Mouse (Mus musculus): ENCODE data around the gene Sco1. TPM values are rescaled to one million over a fixed set of nuclear protein-coding genes. Genes with fewer than 3 reads are reported as not detected.
A peak's percentile ranks its signal among the peaks of the same experiment; 100 is the strongest.
"Not testable (repeated sequence)": the region's sequence is repeated elsewhere in the genome, so short reads cannot be mapped to it uniquely, and the experiment has no call there.

The Sco1 gene
- total and polyA plus RNA-seq, 3 experiments: 3.5 to 23.2 (median 13.5) TPM

- TF ChIP-seq GATA2 (IDR thresholded peaks at IDR 0.05; ENCODE audit: borderline replicate concordance, low read depth, low read length) (no peak), CTCF (IDR thresholded peaks at IDR 0.05; ENCODE audit: low read depth, low read length) (0 out of 2 replicates have a peak, but pooled peaks have one; percentile 24), POLR2AphosphoS5 (IDR thresholded peaks at IDR 0.05; ENCODE audit: insufficient replicate concordance, low read depth, low read length) (no peak), TAL1 (conservative IDR thresholded peaks at IDR 0.05; ENCODE audit: low read depth, low read length) (no peak)
- Histone ChIP-seq H3K4me1 (ENCODE audit: insufficient read depth, low read depth, low read length) (peaks cover 6% of the 10 kb centered on the region; the same call in 1 of the 2 replicates), H3K36me3 (replicated peaks) (no peaks in the 10 kb centered on the region), H3K27me3 (ENCODE audit: insufficient read depth, low read length) (no peaks in the 10 kb centered on the region; the same call in 1 of the 2 replicates), H3K4me3 (ENCODE audit: low read depth, low read length) (no peak overlapping the region), H3K9me3 (replicated peaks) (no peaks in the 10 kb centered on the region)
- DNase-seq (ENCODE audit: low spot score) (peak; percentile 62), ATAC-seq (ENCODE audit: extremely low read depth, insufficient number of reproducible peaks, low FRiP score, poor library complexity, severe bottlenecking) (peak; percentile 72; the same call in 1 of the 2 replicates)
Observed at GRCm38 (mm10) chr11:67085489-67085888, 33.0 kb downstream of the Sco1 start.

GRCm38 (mm10) chr11:67086467-67087164 is 34.1 kb downstream of the Sco1 start:
- ATAC-seq (ENCODE audit: extremely low read depth, insufficient number of reproducible peaks, low FRiP score, poor library complexity, severe bottlenecking): no peak
- Histone ChIP-seq H3K27me3 (ENCODE audit: insufficient read depth, low read length) (no peaks in the 10 kb centered on the region; the same call in 1 of the 2 replicates), H3K4me1 (ENCODE audit: insufficient read depth, low read depth, low read length) (no peaks in the 10 kb centered on the region), H3K36me3 (replicated peaks) (no peaks in the 10 kb centered on the region), H3K9me3 (replicated peaks) (no peaks in the 10 kb centered on the region), H3K4me3 (ENCODE audit: low read depth, low read length) (no peak overlapping the region)
- TF ChIP-seq GATA1 (IDR thresholded peaks at IDR 0.05; ENCODE audit: borderline replicate concordance, low read length): no peak
- TF ChIP-seq TAL1 (conservative IDR thresholded peaks at IDR 0.05; ENCODE audit: low read depth, low read length): no peak
- no peak for TF ChIP-seq POLR2AphosphoS5 (IDR thresholded peaks at IDR 0.05; ENCODE audit: insufficient replicate concordance, low read depth, low read length)
- no peak for DNase-seq (ENCODE audit: low spot score)

GRCm38 (mm10) chr11:67087225-67087624 is 34.8 kb downstream of the Sco1 start:
- H3K4me3 ChIP-seq (ENCODE audit: low read depth, low read length): no peak overlapping the region
- no peaks in the 10 kb centered on the region for H3K4me1 ChIP-seq (ENCODE audit: insufficient read depth, low read depth, low read length)
- H3K27me3 ChIP-seq (ENCODE audit: insufficient read depth, low read length): no peaks in the 10 kb centered on the region; the same call in 1 of the 2 replicates
- ATAC-seq (ENCODE audit: extremely low read depth, insufficient number of reproducible peaks, low FRiP score, poor library complexity, severe bottlenecking): no peak
- no peak for DNase-seq (ENCODE audit: low spot score)
- TF ChIP-seq TAL1 (conservative IDR thresholded peaks at IDR 0.05; ENCODE audit: low read depth, low read length): no peak
- TF ChIP-seq GATA1 (IDR thresholded peaks at IDR 0.05; ENCODE audit: borderline replicate concordance, low read length): no peak
- no peak for TF ChIP-seq POLR2AphosphoS5 (IDR thresholded peaks at IDR 0.05; ENCODE audit: insufficient replicate concordance, low read depth, low read length)
- no peak for TF ChIP-seq CTCF (IDR thresholded peaks at IDR 0.05; ENCODE audit: low read depth, low read length)
- no peak for TF ChIP-seq GATA2 (IDR thresholded peaks at IDR 0.05; ENCODE audit: borderline replicate concordance, low read depth, low read length)
- no peaks in the 10 kb centered on the region for H3K9me3 ChIP-seq (replicated peaks)
- no peaks in the 10 kb centered on the region for H3K36me3 ChIP-seq (replicated peaks)

GRCm38 (mm10) chr11:67092354-67092753 is 39.9 kb downstream of the Sco1 start:
- not testable (repeated sequence) for H3K36me3 ChIP-seq (replicated peaks); H3K9me3 ChIP-seq (replicated peaks); DNase-seq (ENCODE audit: low spot score); H3K4me1 ChIP-seq (ENCODE audit: insufficient read depth, low read depth, low read length); ATAC-seq (ENCODE audit: extremely low read depth, insufficient number of reproducible peaks, low FRiP score, poor library complexity, severe bottlenecking); H3K27me3 ChIP-seq (ENCODE audit: insufficient read depth, low read length); H3K4me3 ChIP-seq (ENCODE audit: low read depth, low read length)

GRCm38 (mm10) chr11:67093201-67093600 is 40.7 kb downstream of the Sco1 start:
- H3K27me3 ChIP-seq (ENCODE audit: insufficient read depth, low read length): no peaks in the 10 kb centered on the region; the same call in 1 of the 2 replicates
- no peak overlapping the region for H3K4me3 ChIP-seq (ENCODE audit: low read depth, low read length)
- no peak for ATAC-seq (ENCODE audit: extremely low read depth, insufficient number of reproducible peaks, low FRiP score, poor library complexity, severe bottlenecking)

GRCm38 (mm10) chr11:67093652-67094051 is 41.2 kb downstream of the Sco1 start:
- no peaks in the 10 kb centered on the region; the same call in 1 of the 2 replicates for H3K27me3 ChIP-seq (ENCODE audit: insufficient read depth, low read length)
- peaks cover 8% of the 10 kb centered on the region; the same call in 1 of the 2 replicates for H3K9me3 ChIP-seq (replicated peaks)
- no peak for ATAC-seq (ENCODE audit: extremely low read depth, insufficient number of reproducible peaks, low FRiP score, poor library complexity, severe bottlenecking)
- no peak overlapping the region for H3K4me3 ChIP-seq (ENCODE audit: low read depth, low read length)
- H3K36me3 ChIP-seq (replicated peaks): no peaks in the 10 kb centered on the region
- no peak for DNase-seq (ENCODE audit: low spot score)
- H3K4me1 ChIP-seq (ENCODE audit: insufficient read depth, low read depth, low read length): no peaks in the 10 kb centered on the region
- no peak for TF ChIP-seq TAL1 (conservative IDR thresholded peaks at IDR 0.05; ENCODE audit: low read depth, low read length)
- no peak for TF ChIP-seq GATA1 (IDR thresholded peaks at IDR 0.05; ENCODE audit: borderline replicate concordance, low read length)
- TF ChIP-seq POLR2AphosphoS5 (IDR thresholded peaks at IDR 0.05; ENCODE audit: insufficient replicate concordance, low read depth, low read length): no peak
- TF ChIP-seq CTCF (IDR thresholded peaks at IDR 0.05; ENCODE audit: low read depth, low read length): no peak
- no peak for TF ChIP-seq GATA2 (IDR thresholded peaks at IDR 0.05; ENCODE audit: borderline replicate concordance, low read depth, low read length)

More at GRCm38 (mm10) chr11:67093201-67093600, 40.7 kb downstream of the Sco1 start:
- TF ChIP-seq CTCF (IDR thresholded peaks at IDR 0.05; ENCODE audit: low read depth, low read length) (no peak), GATA1 (IDR thresholded peaks at IDR 0.05; ENCODE audit: borderline replicate concordance, low read length) (no peak), POLR2AphosphoS5 (IDR thresholded peaks at IDR 0.05; ENCODE audit: insufficient replicate concordance, low read depth, low read length) (no peak), TAL1 (conservative IDR thresholded peaks at IDR 0.05; ENCODE audit: low read depth, low read length) (no peak), GATA2 (IDR thresholded peaks at IDR 0.05; ENCODE audit: borderline replicate concordance, low read depth, low read length) (no peak)
- no peak for DNase-seq (ENCODE audit: low spot score)
- Histone ChIP-seq H3K4me1 (ENCODE audit: insufficient read depth, low read depth, low read length) (no peaks in the 10 kb centered on the region), H3K9me3 (replicated peaks) (peaks cover 8% of the 10 kb centered on the region; the same call in 1 of the 2 replicates), H3K36me3 (replicated peaks) (no peaks in the 10 kb centered on the region)
